ENCODE assay signal across 9 mouse cellular contexts in the genomic region with DNA sequence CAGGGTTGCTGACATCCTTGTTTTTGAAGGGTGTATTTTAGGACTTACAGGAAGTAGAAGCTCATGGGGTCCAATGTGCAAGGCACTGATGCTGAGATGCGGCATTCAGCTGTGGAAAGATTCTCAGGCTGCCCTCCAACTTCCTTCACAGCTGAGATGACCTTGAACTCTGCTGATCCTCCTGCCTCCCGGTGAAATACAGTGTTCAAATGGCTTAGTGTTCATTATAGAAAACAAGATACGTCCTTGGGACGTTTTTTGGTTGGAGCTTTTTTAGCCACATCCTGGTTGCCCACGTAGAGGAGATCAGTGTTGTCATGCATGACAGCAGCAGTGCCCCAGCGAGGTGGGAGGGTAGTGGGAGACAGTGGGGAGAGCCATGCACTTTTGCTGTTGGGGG. TPM values are rescaled to one million over a fixed set of nuclear protein-coding genes. Genes with fewer than 3 reads are reported as not detected.
DNase-seq lines count a peak whose midpoint lies in the region; ATAC-seq lines count a peak whose summit lies in the region.
"Had no signal": no experiment of that assay in that cellular context is flagged by ENCODE, and none has a peak within 500 bp of the region (broad histone marks: within the 10 kb centered on the region; RNA-seq: fewer than 3 reads in every experiment).

No protein-coding gene starts in this region.

- H3K9ac ChIP-seq in liver, embryonic 12.5 days, result no peak overlapping the region; the same call in 1 of the 2 replicates
- H3K9ac ChIP-seq in midbrain, embryonic 15.5 days, result no peak overlapping the region
- H3K9ac ChIP-seq in forebrain, embryonic 12.5 days, result no peak overlapping the region

- peak; percentile 93 for DNase-seq in heart, adult 11 months
- no peak for DNase-seq in heart, adult 8-10 months (ENCODE audit: low spot score)
- DNase-seq in liver, result no peak
- DNase-seq: adrenal gland, postnatal 25 days had no signal

- H3K36me3 ChIP-seq in liver, embryonic 12.5 days, result peaks cover 88% of the 10 kb centered on the region
- 0 out of 2 replicates have a peak, but pooled peaks cover under 1% of the 10 kb centered on the region for H3K36me3 ChIP-seq in midbrain, embryonic 15.5 days (replicated peaks)
- H3K36me3 ChIP-seq in forebrain, embryonic 12.5 days (replicated peaks), result peaks cover 58% of the 10 kb centered on the region

- H3K4me2 ChIP-seq in liver, embryonic 12.5 days, result peak overlapping the region; percentile 14; the same call in 1 of the 2 replicates
- H3K4me2 ChIP-seq in midbrain, embryonic 15.5 days, result peak overlapping the region; percentile 22; the same call in 1 of the 2 replicates
- no peak overlapping the region for H3K4me2 ChIP-seq in forebrain, embryonic 12.5 days

- H3K27me3 ChIP-seq in liver, embryonic 12.5 days (replicated peaks), result no peaks in the 10 kb centered on the region
- H3K27me3 ChIP-seq in midbrain, embryonic 15.5 days (replicated peaks), result no peaks in the 10 kb centered on the region
- H3K27me3 ChIP-seq in forebrain, embryonic 12.5 days, result no peaks in the 10 kb centered on the region

- no peaks in the 10 kb centered on the region for H3K9me3 ChIP-seq in liver, embryonic 12.5 days (replicated peaks)
- no peaks in the 10 kb centered on the region for H3K9me3 ChIP-seq in midbrain, embryonic 15.5 days
- H3K9me3 ChIP-seq in forebrain, embryonic 12.5 days, result no peaks in the 10 kb centered on the region

- H3K27ac ChIP-seq in liver, embryonic 12.5 days, result no peak overlapping the region
- H3K27ac ChIP-seq in midbrain, embryonic 15.5 days, result no peak overlapping the region
- no peak overlapping the region for H3K27ac ChIP-seq in forebrain, embryonic 12.5 days

- 55% methylated on average over 6 of the region's 6 CpGs for WGBS in liver, embryonic 12.5 days (ENCODE audit: insufficient replicate concordance)
- 46% methylated on average over 6 of the region's 6 CpGs for WGBS in midbrain, embryonic 15.5 days
- 70% methylated on average over 6 of the region's 6 CpGs for WGBS in forebrain, embryonic 12.5 days

- H3K4me3 ChIP-seq in liver, embryonic 12.5 days, result no peak overlapping the region
- H3K4me3 ChIP-seq in midbrain, embryonic 15.5 days, result no peak overlapping the region
- H3K4me3 ChIP-seq in forebrain, embryonic 12.5 days (replicated peaks), result no peak overlapping the region

- H3K4me1 ChIP-seq in liver, embryonic 12.5 days, result peaks cover 79% of the 10 kb centered on the region
- H3K4me1 ChIP-seq in midbrain, embryonic 15.5 days, result peaks cover 83% of the 10 kb centered on the region
- H3K4me1 ChIP-seq in forebrain, embryonic 12.5 days, result peaks cover 85% of the 10 kb centered on the region

- no peak for ATAC-seq in liver, embryonic 12.5 days
- peak; percentile 67 for ATAC-seq in activated CD4-positive, CD25-positive, alpha-beta regulatory T cell, adult 4 months
- ATAC-seq in midbrain, embryonic 15.5 days (replicated peaks), result no peak
- no peak for ATAC-seq in cerebellum, adult (ENCODE audit: insufficient number of reproducible peaks, low FRiP score, low TSS enrichment)
- ATAC-seq in forebrain, embryonic 12.5 days (ENCODE audit: low FRiP score), result no peak

RNA-seq across cellular contexts. Expression of a gene that starts 5.1 kb away (rescaled TPM):
- 100 to 1,000 TPM in 3 of 4 experiments, 10 to 100 TPM in 1; 98.9 to 113 (median 108) TPM for total RNA-seq in heart, adult 8-10 months (2022)
- polyA plus RNA-seq in liver, embryonic 12.5 days (2016; fragmentation: Nextera tagmentation; extraction: Ambion mirVana), result 228 and 229 TPM in 2 replicates
- 10 to 100 TPM; 44.5 to 70.3 TPM for polyA plus RNA-seq in activated CD4-positive, CD25-positive, alpha-beta regulatory T cell, adult 4 months (2017; shearing (Covaris generic))
- polyA plus RNA-seq in midbrain, embryonic 15.5 days (2015; fragmentation: Nextera tagmentation; extraction: Ambion mirVana), result 216 and 237 TPM in 2 replicates
- 324 and 337 TPM in 2 replicates for polyA plus RNA-seq in forebrain, embryonic 12.5 days (2016; fragmentation: Nextera tagmentation; extraction: Ambion mirVana)

RNA-seq across cellular contexts. Expression of a gene that starts 22.6 kb away (rescaled TPM):
- under 1 TPM in 1 of 4 experiments, not detected in 3; 0.37 TPM for total RNA-seq in heart, adult 8-10 months (2022)
- polyA plus RNA-seq in liver, embryonic 12.5 days (2016; fragmentation: Nextera tagmentation; extraction: Ambion mirVana), result not detected in 2 replicates
- polyA plus RNA-seq in activated CD4-positive, CD25-positive, alpha-beta regulatory T cell, adult 4 months (2017; shearing (Covaris generic)), result 1 to 10 TPM in 1 of 2 experiments, not detected in 1; 1.0 TPM
- 0.29 TPM in 1 of 2 replicates, not detected in the other for polyA plus RNA-seq in midbrain, embryonic 15.5 days (2015; fragmentation: Nextera tagmentation; extraction: Ambion mirVana)
- polyA plus RNA-seq in forebrain, embryonic 12.5 days (2016; fragmentation: Nextera tagmentation; extraction: Ambion mirVana), result not detected in 2 replicates
- total RNA-seq: adrenal gland, postnatal 25 days had no signal

RNA-seq across cellular contexts. Expression of a gene that starts 43.4 kb away (rescaled TPM):
- total RNA-seq in heart, adult 8-10 months (2022), result 1 to 10 TPM; 1.1 to 1.8 (median 1.5) TPM
- 1.8 and 2.1 TPM in 2 replicates for polyA plus RNA-seq in liver, embryonic 12.5 days (2016; fragmentation: Nextera tagmentation; extraction: Ambion mirVana)
- 10 to 100 TPM; 39.5 to 46.5 TPM for polyA plus RNA-seq in activated CD4-positive, CD25-positive, alpha-beta regulatory T cell, adult 4 months (2017; shearing (Covaris generic))
- 1.5 and 1.9 TPM in 2 replicates for polyA plus RNA-seq in midbrain, embryonic 15.5 days (2015; fragmentation: Nextera tagmentation; extraction: Ambion mirVana)
- 7.5 and 8.4 TPM in 2 replicates for polyA plus RNA-seq in forebrain, embryonic 12.5 days (2016; fragmentation: Nextera tagmentation; extraction: Ambion mirVana)
